Mouse (Mus musculus): Measurements from ENCODE around the gene Zfp280c. TPM values are rescaled to one million over a fixed set of nuclear protein-coding genes. Genes with fewer than 3 reads are reported as not detected.
A peak's percentile ranks its signal among the peaks of the same experiment; 100 is the strongest.

Gene Zfp280c
- polyA plus RNA-seq, 1 experiment from 2014 or later, result 12.4 TPM

DNA sequence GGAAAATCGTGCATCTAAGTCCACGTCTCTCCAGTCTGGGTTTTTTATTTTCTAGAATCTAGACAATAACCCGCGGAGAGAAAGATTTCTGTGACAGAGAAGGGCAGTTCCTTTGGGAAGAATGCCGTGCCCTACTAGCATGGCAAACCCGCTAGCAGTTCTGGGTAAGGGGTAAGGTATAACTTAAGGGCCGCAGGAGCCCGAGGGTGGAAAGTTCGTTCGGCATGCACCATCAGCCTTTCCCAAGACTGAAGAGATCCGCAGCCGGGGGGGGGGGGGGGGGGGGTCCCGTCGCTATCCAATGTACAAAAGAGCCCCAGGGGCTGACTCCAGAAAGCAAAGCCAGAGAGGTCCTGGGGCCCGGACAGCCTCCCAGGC, 594 bp downstream of the Zfp280c start:
- Histone ChIP-seq H3K27me3 (replicated peaks; ENCODE audit: control insufficient read depth, insufficient read depth, low read length) (no peaks in the 10 kb centered on the region), H3K9me3 (ENCODE audit: control insufficient read depth, low read length) (no peaks in the 10 kb centered on the region), H3K9ac (ENCODE audit: low read depth, low read length) (peak overlapping the region; percentile 77), H3K4me2 (ENCODE audit: low read depth, low read length) (peak overlapping the region; percentile 54), H3K4me1 (ENCODE audit: control insufficient read depth, insufficient read depth, low read length) (no peaks in the 10 kb centered on the region), H3K27ac (replicated peaks; ENCODE audit: low read depth, low read length) (peak overlapping the region; percentile 77), H3K4me3 (ENCODE audit: low read depth, low read length) (peak overlapping the region; percentile 60), H3K36me3 (ENCODE audit: control insufficient read depth, insufficient read depth, low read length) (peaks cover 15% of the 10 kb centered on the region)
- ATAC-seq (ENCODE audit: low read depth), result no peak; the same call in 1 of the 2 replicates
- 30% methylated on average over 7 of the region's 15 CpGs for WGBS
- DNase-seq (ENCODE audit: low spot score), result peak; percentile 0

DNA sequence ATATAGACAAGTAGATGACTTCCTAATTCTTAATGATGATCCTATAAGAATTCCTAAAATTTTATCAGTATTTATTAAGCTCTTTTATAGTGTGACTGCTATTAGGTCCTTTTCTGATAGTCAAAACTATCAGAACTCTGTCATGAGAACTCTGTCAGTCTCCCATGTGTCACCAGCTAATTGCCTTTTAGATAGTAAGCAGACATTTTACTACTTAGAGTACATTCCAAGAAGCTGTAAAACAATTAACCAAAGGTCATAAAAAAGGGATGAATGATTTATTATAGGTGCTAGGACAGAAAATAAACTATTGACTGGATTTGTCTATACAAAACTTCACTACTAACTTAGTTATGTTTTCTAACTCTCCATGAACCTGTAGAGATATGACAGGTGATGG, 11.0 kb downstream of the Zfp280c start:
- Histone ChIP-seq H3K4me2 (ENCODE audit: low read depth, low read length) (no peak overlapping the region), H3K9ac (ENCODE audit: low read depth, low read length) (no peak overlapping the region), H3K27me3 (replicated peaks; ENCODE audit: control insufficient read depth, insufficient read depth, low read length) (no peaks in the 10 kb centered on the region), H3K4me1 (ENCODE audit: control insufficient read depth, insufficient read depth, low read length) (no peaks in the 10 kb centered on the region), H3K27ac (replicated peaks; ENCODE audit: low read depth, low read length) (no peak overlapping the region), H3K36me3 (ENCODE audit: control insufficient read depth, insufficient read depth, low read length) (peaks cover 23% of the 10 kb centered on the region; the same call in 1 of the 2 replicates), H3K9me3 (ENCODE audit: control insufficient read depth, low read length) (no peaks in the 10 kb centered on the region), H3K4me3 (ENCODE audit: low read depth, low read length) (no peak overlapping the region)
- DNase-seq (ENCODE audit: low spot score) (no peak), ATAC-seq (ENCODE audit: low read depth) (no peak)

DNA sequence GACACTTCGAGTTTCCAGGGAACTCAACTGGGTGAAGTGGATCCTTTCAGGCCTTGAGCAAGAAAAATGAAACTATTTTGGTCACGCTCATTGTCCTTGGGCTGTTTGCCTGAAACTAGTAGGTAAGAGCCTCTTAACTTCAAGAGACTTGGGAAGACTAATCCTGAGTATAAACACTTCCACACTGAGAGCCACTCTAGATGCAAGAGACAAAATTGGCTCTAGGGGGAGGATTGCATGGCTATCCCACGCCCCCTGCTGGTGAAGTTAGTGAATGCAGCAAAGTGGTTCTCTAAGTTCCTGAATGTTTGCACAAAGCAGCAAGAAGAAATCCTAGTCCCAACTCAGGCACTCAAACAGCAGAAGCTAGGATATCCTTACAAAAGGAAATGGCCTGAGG, 62.1 kb downstream of the Zfp280c start:
- no peaks in the 10 kb centered on the region for H3K36me3 ChIP-seq (ENCODE audit: control insufficient read depth, insufficient read depth, low read length)
- DNase-seq (ENCODE audit: low spot score) (peak; percentile 73), ATAC-seq (ENCODE audit: low read depth) (no peak)
- 39% methylated on average over 3 of the region's 3 CpGs for WGBS
- 0 out of 2 replicates have a peak overlapping the region, but pooled peaks have one; percentile 28 for H3K9ac ChIP-seq (ENCODE audit: low read depth, low read length)
- H3K4me3 ChIP-seq (ENCODE audit: low read depth, low read length), result no peak overlapping the region
- H3K27me3 ChIP-seq (replicated peaks; ENCODE audit: control insufficient read depth, insufficient read depth, low read length), result no peaks in the 10 kb centered on the region
- no peak overlapping the region for H3K27ac ChIP-seq (replicated peaks; ENCODE audit: low read depth, low read length)
- no peaks in the 10 kb centered on the region for H3K9me3 ChIP-seq (ENCODE audit: control insufficient read depth, low read length)
- no peaks in the 10 kb centered on the region for H3K4me1 ChIP-seq (ENCODE audit: control insufficient read depth, insufficient read depth, low read length)
- no peak overlapping the region for H3K4me2 ChIP-seq (ENCODE audit: low read depth, low read length)

DNA sequence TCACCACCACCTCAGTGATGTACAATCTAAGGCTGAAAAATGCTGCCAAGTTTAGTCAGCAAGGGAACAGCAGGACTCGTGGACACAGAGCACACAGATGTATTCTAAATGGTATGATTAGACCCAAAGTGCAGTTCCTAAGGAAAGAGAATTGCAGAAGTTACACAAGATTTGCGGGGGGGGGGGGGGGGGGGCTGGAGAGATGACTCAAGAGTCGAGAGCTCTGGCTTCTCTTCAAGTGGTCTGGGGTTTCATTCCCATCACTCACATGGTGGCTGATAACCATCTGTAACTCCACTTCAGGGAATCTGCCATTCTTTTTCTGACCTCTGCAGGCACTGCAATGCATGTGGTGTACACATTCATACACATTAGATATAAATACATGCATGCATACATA, 67.9 kb downstream of the Zfp280c start:
- Histone ChIP-seq H3K4me1 (ENCODE audit: control insufficient read depth, insufficient read depth, low read length) (no peaks in the 10 kb centered on the region), H3K27ac (replicated peaks; ENCODE audit: low read depth, low read length) (no peak overlapping the region), H3K9me3 (ENCODE audit: control insufficient read depth, low read length) (no peaks in the 10 kb centered on the region), H3K27me3 (replicated peaks; ENCODE audit: control insufficient read depth, insufficient read depth, low read length) (no peaks in the 10 kb centered on the region), H3K9ac (ENCODE audit: low read depth, low read length) (no peak overlapping the region), H3K4me2 (ENCODE audit: low read depth, low read length) (no peak overlapping the region), H3K36me3 (ENCODE audit: control insufficient read depth, insufficient read depth, low read length) (no peaks in the 10 kb centered on the region), H3K4me3 (ENCODE audit: low read depth, low read length) (no peak overlapping the region)
- ATAC-seq (ENCODE audit: low read depth), result no peak
- WGBS, result 73% methylated on average over 1 of the region's 3 CpGs
- no peak for DNase-seq (ENCODE audit: low spot score)

DNA sequence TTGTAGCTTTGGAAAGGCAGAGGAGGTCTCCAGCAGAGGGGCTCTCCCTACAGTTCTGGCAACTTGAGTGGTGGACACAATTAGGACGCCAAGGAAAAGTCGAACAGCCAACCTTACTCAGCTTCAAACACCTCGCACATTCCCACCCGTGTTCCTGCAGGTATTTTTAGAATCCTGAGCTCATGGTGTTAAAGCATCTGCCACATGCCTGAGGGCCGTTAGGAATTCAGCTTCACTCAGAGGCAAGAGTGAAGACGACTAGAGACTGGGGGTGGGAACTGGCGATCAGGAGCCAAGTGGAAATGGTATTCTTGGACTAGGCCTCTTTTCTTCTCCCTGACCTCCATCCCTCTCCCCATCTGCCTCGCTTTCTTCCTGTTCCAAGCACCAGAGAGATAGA, 68.4 kb downstream of the Zfp280c start:
- H3K9me3 ChIP-seq (ENCODE audit: control insufficient read depth, low read length), result no peaks in the 10 kb centered on the region
- 0 out of 2 replicates have a peak overlapping the region, but pooled peaks have one; percentile 21 for H3K27ac ChIP-seq (replicated peaks; ENCODE audit: low read depth, low read length)
- WGBS, result 47% methylated on average over 8 of the region's 8 CpGs
- ATAC-seq (ENCODE audit: low read depth) (no peak), DNase-seq (ENCODE audit: low spot score) (no peak)
- H3K4me2 ChIP-seq (ENCODE audit: low read depth, low read length), result no peak overlapping the region
- H3K27me3 ChIP-seq (replicated peaks; ENCODE audit: control insufficient read depth, insufficient read depth, low read length), result no peaks in the 10 kb centered on the region
- no peaks in the 10 kb centered on the region for H3K36me3 ChIP-seq (ENCODE audit: control insufficient read depth, insufficient read depth, low read length)
- no peaks in the 10 kb centered on the region for H3K4me1 ChIP-seq (ENCODE audit: control insufficient read depth, insufficient read depth, low read length)
- no peak overlapping the region for H3K4me3 ChIP-seq (ENCODE audit: low read depth, low read length)
- no peak overlapping the region for H3K9ac ChIP-seq (ENCODE audit: low read depth, low read length)

DNA sequence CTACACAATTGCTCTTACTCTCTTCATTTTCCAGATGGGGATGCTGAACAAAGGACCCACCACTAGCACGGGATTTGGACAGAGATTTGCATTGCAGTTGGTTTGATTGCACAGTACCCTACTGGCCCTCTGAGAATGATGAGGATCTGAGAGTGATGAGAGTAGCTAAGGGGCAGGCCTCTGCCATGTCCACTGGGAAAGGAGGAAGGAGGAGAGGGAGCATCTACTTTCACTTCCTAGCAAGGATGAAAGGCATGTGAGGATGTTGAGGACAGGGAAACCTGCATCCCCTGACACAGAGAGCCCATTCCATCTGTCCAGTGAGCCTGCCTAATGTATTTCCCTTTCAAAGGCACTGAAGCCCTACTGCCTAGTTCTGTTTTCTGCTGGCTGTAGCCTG, 69.0 kb downstream of the Zfp280c start:
- no peak for ATAC-seq (ENCODE audit: low read depth)

DNA sequence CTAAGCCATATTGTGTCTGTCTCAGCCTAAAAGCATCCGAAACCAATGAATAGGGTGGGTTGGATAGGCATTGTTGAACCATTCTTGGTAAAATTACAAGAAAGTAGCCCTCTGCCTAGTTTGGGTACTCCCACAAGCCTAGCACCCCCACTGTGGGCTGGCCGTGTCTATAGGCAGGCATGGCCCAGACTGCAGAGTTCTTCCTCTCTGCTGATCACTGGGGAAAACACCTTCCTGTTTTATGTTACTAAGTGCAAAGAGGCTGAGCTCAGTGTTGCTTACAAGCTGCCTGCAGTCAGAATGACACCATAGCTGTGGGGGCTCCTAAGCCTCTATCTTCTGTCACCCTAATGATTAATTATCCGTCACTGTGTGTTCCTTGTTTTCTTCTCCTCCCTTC, 70.8 kb downstream of the Zfp280c start:
- H3K4me1 ChIP-seq (ENCODE audit: control insufficient read depth, insufficient read depth, low read length), result no peaks in the 10 kb centered on the region
- no peak overlapping the region for H3K9ac ChIP-seq (ENCODE audit: low read depth, low read length)
- H3K27me3 ChIP-seq (replicated peaks; ENCODE audit: control insufficient read depth, insufficient read depth, low read length), result no peaks in the 10 kb centered on the region
- ATAC-seq (ENCODE audit: low read depth) (no peak), DNase-seq (ENCODE audit: low spot score) (no peak)
- no peaks in the 10 kb centered on the region for H3K9me3 ChIP-seq (ENCODE audit: control insufficient read depth, low read length)
- H3K4me3 ChIP-seq (ENCODE audit: low read depth, low read length), result no peak overlapping the region
- 67% methylated on average over 3 of the region's 3 CpGs for WGBS
- H3K4me2 ChIP-seq (ENCODE audit: low read depth, low read length), result no peak overlapping the region
- H3K36me3 ChIP-seq (ENCODE audit: control insufficient read depth, insufficient read depth, low read length), result no peaks in the 10 kb centered on the region
- no peak overlapping the region for H3K27ac ChIP-seq (replicated peaks; ENCODE audit: low read depth, low read length)

More for the DNA sequence above, 69.0 kb downstream of the Zfp280c start:
- Histone ChIP-seq H3K4me1 (ENCODE audit: control insufficient read depth, insufficient read depth, low read length) (no peaks in the 10 kb centered on the region), H3K9me3 (ENCODE audit: control insufficient read depth, low read length) (no peaks in the 10 kb centered on the region), H3K36me3 (ENCODE audit: control insufficient read depth, insufficient read depth, low read length) (no peaks in the 10 kb centered on the region), H3K4me2 (ENCODE audit: low read depth, low read length) (no peak overlapping the region), H3K27me3 (replicated peaks; ENCODE audit: control insufficient read depth, insufficient read depth, low read length) (no peaks in the 10 kb centered on the region), H3K9ac (ENCODE audit: low read depth, low read length) (no peak overlapping the region), H3K27ac (replicated peaks; ENCODE audit: low read depth, low read length) (0 out of 2 replicates have a peak overlapping the region, but pooled peaks have one; percentile 21), H3K4me3 (ENCODE audit: low read depth, low read length) (no peak overlapping the region)
- 63% methylated on average over 1 of the region's 1 CpGs for WGBS
- no peak for DNase-seq (ENCODE audit: low spot score)

DNA sequence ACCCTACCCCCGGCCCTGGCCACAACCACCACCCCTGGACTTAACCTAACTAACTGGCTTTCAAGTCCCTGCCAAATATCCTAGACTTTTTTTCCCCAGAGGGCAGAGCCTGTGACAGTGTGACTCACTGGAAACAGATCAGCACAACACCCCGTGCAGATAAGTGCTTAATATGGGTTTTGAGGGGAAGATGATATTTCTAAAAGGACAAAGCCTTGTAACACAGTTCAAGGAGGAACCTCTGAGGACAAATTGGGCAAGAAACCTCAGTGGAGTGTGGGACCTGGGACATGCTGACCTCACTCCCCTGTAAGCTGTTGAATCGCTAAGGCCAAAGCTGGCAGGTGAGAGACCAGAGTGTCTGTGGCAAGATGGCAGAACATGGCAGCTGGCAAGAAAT, 72.7 kb downstream of the Zfp280c start:
- no peak for ATAC-seq (ENCODE audit: low read depth)
- Histone ChIP-seq H3K9me3 (ENCODE audit: control insufficient read depth, low read length) (no peaks in the 10 kb centered on the region), H3K27ac (replicated peaks; ENCODE audit: low read depth, low read length) (no peak overlapping the region), H3K4me3 (ENCODE audit: low read depth, low read length) (no peak overlapping the region), H3K36me3 (ENCODE audit: control insufficient read depth, insufficient read depth, low read length) (no peaks in the 10 kb centered on the region), H3K27me3 (replicated peaks; ENCODE audit: control insufficient read depth, insufficient read depth, low read length) (no peaks in the 10 kb centered on the region), H3K9ac (ENCODE audit: low read depth, low read length) (no peak overlapping the region), H3K4me2 (ENCODE audit: low read depth, low read length) (no peak overlapping the region), H3K4me1 (ENCODE audit: control insufficient read depth, insufficient read depth, low read length) (no peaks in the 10 kb centered on the region)
- WGBS, result 83% methylated on average over 3 of the region's 3 CpGs
- DNase-seq (ENCODE audit: low spot score), result no peak

DNA sequence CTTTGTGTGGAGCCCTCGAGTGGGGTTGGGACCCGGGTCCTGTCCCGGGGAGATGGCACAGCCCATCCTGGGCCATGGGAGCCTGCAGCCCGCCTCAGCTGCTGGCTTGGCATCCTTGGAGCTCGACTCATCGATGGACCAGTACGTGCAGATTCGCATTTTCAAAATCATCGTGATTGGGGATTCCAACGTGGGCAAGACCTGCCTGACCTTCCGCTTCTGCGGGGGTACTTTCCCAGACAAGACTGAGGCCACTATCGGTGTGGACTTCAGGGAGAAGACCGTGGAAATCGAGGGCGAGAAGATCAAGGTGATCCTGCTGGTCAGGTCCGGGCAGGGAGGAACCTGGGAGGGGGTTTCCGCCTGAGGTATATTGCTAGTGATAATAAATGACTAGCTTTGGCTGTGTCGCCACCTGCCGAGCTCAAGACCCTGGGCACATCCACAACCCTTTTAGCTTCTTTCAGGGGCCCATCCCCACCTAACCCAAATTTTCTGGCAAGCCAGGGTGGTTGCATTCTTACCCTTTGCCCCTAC, 74.7 kb downstream of the Zfp280c start:
- DNase-seq (ENCODE audit: low spot score) (no peak), ATAC-seq (ENCODE audit: low read depth) (no peak)
- WGBS, result 31% methylated on average over 17 of the region's 20 CpGs
- Histone ChIP-seq H3K27me3 (replicated peaks; ENCODE audit: control insufficient read depth, insufficient read depth, low read length) (no peaks in the 10 kb centered on the region), H3K4me2 (ENCODE audit: low read depth, low read length) (peak overlapping the region; percentile 69), H3K9ac (ENCODE audit: low read depth, low read length) (peak overlapping the region; percentile 61), H3K9me3 (ENCODE audit: control insufficient read depth, low read length) (no peaks in the 10 kb centered on the region), H3K27ac (replicated peaks; ENCODE audit: low read depth, low read length) (no peak overlapping the region), H3K4me3 (ENCODE audit: low read depth, low read length) (peak overlapping the region; percentile 46), H3K36me3 (ENCODE audit: control insufficient read depth, insufficient read depth, low read length) (no peaks in the 10 kb centered on the region), H3K4me1 (ENCODE audit: control insufficient read depth, insufficient read depth, low read length) (no peaks in the 10 kb centered on the region)

Data from embryonic facial prominence, embryonic 14.5 days (tissue).